ENCODE assay signal across 16 mouse cellular contexts in genomic region chr10:50915607-50916006, GRCm38 (mm10). TPM values are rescaled to one million over a fixed set of nuclear protein-coding genes. Genes with fewer than 3 reads are reported as not detected.
DNase-seq lines count a peak whose midpoint lies in the region; ATAC-seq and TF ChIP-seq lines count a peak whose summit lies in the region.
"Had no signal": no experiment of that assay in that cellular context is flagged by ENCODE, and none has a peak within 500 bp of the region (broad histone marks: within the 10 kb centered on the region; RNA-seq: fewer than 3 reads in every experiment).

No protein-coding gene starts in this region.

- ATAC-seq in kidney, postnatal 0 days (replicated peaks; ENCODE audit: low FRiP score, low read depth) = no peak
- ATAC-seq: activated CD4-positive, CD25-positive, alpha-beta regulatory T cell, adult 4 months; midbrain, embryonic 13.5 days had no signal

- TF ChIP-seq CTCF in kidney, postnatal 0 days (IDR thresholded peaks at IDR 0.05; ENCODE audit: low read depth) = peak; percentile 53
- peak; percentile 15 to 53; a peak in 3 of 4 replicates for TF ChIP-seq CTCF in CH12.LX (conservative IDR thresholded peaks at IDR 0.05 in 1 of 2, IDR thresholded peaks at IDR 0.05 in 1 of 2; ENCODE audit: low read depth in 2 of 2, low read length in 2 of 2)

- H3K27ac ChIP-seq in kidney, postnatal 0 days = no peak overlapping the region
- no peak overlapping the region for H3K27ac ChIP-seq in CH12.LX (ENCODE audit: insufficient read depth, low read depth)
- H3K27ac ChIP-seq: hindbrain, embryonic 12.5 days; limb, embryonic 10.5 days; liver, embryonic 13.5 days; midbrain, embryonic 13.5 days had no signal

- no peak for TF ChIP-seq EP300 in CH12.LX (IDR thresholded peaks at IDR 0.05; ENCODE audit: low read length)

- no peaks in the 10 kb centered on the region for H3K4me1 ChIP-seq in kidney, postnatal 0 days (replicated peaks; ENCODE audit: insufficient read depth, low read length)
- no peaks in the 10 kb centered on the region for H3K4me1 ChIP-seq in CH12.LX (ENCODE audit: control insufficient read depth in 1 of 2, insufficient read depth in 2 of 2)
- H3K4me1 ChIP-seq: liver, embryonic 13.5 days had no signal

- TF ChIP-seq RAD21 in CH12.LX (IDR thresholded peaks at IDR 0.05; ENCODE audit: low read depth, low read length) = peak; percentile 50

- dilution Hi-C loops in CH12.LX (cut with MboI; ENCODE audit: extremely low pct_ligation_motif_present, extremely low pct_unique_long_range_greater_than_20kb, low sequenced_read_pairs) = no loop called here

- 57% methylated on average over 2 of the region's 2 CpGs for WGBS in kidney, postnatal 0 days

- TF ChIP-seq POLR2A in CH12.LX (IDR thresholded peaks at IDR 0.05; ENCODE audit: low read depth, low read length) = no peak

- in situ Hi-C loops in CH12.LX (cut with MboI; ENCODE audit: low pct_ligation_motif_present, low pct_unique_long_range_greater_than_20kb, low sequenced_read_pairs) = no loop called here

- no peak for DNase-seq in kidney, postnatal 0 days (ENCODE audit: low spot score)
- DNase-seq in kidney, postnatal 4 days = no peak
- DNase-seq in 416B (ENCODE audit: low read depth) = peak; percentile 26
- DNase-seq in CH12.LX (ENCODE audit: extremely low read depth) = peak; percentile 13
- DNase-seq in ZHBTc4 (ENCODE audit: low read depth, low spot score) = peak; percentile 45
- DNase-seq in ovary, postnatal 10 days (ENCODE audit: low spot score) = no peak
- no peak for DNase-seq in heart, adult 9 months (ENCODE audit: low spot score in 2 of 2)
- DNase-seq: cerebellum, postnatal 36 days; kidney, adult 11 months; liver, embryonic 13.5 days had no signal

- no peaks in the 10 kb centered on the region for H3K9me3 ChIP-seq in kidney, postnatal 0 days (replicated peaks; ENCODE audit: low read length)
- H3K9me3 ChIP-seq in CH12.LX (replicated peaks; ENCODE audit: low read length) = no peaks in the 10 kb centered on the region
- H3K9me3 ChIP-seq: hindbrain, embryonic 12.5 days; limb, embryonic 10.5 days; liver, embryonic 13.5 days; midbrain, embryonic 13.5 days had no signal

- no peaks in the 10 kb centered on the region for H3K79me2 ChIP-seq in CH12.LX (replicated peaks; ENCODE audit: control insufficient read depth, extremely low read depth, insufficient read depth, poor library complexity, severe bottlenecking)

- H3K4me2 ChIP-seq in kidney, postnatal 0 days (ENCODE audit: low read length) = no peak overlapping the region
- H3K4me2 ChIP-seq in CH12.LX (ENCODE audit: insufficient read depth, low read depth, poor library complexity, severe bottlenecking) = no peak overlapping the region
- H3K4me2 ChIP-seq: hindbrain, embryonic 12.5 days; liver, embryonic 13.5 days; midbrain, embryonic 13.5 days had no signal

- H3K36me3 ChIP-seq in kidney, postnatal 0 days (ENCODE audit: insufficient read depth, low read length) = no peaks in the 10 kb centered on the region
- H3K36me3 ChIP-seq in CH12.LX (replicated peaks in 1 of 2; ENCODE audit: control insufficient read depth in 1 of 2, insufficient read depth in 1 of 2, low read length in 1 of 2) = no peaks in the 10 kb centered on the region
- H3K36me3 ChIP-seq: hindbrain, embryonic 12.5 days; limb, embryonic 10.5 days; liver, embryonic 13.5 days; midbrain, embryonic 13.5 days had no signal

- 0 out of 2 replicates have a peak, but pooled peaks cover 6% of the 10 kb centered on the region for H3K27me3 ChIP-seq in kidney, postnatal 0 days (ENCODE audit: insufficient read depth, low read length)
- H3K27me3 ChIP-seq in CH12.LX (replicated peaks) = no peaks in the 10 kb centered on the region

- no peak overlapping the region for H3K4me3 ChIP-seq in kidney, postnatal 0 days (replicated peaks; ENCODE audit: low read depth, low read length)
- no peak overlapping the region for H3K4me3 ChIP-seq in CH12.LX (replicated peaks in 1 of 3; ENCODE audit: low read depth in 2 of 3, low read length in 2 of 3, poor library complexity in 1 of 3)
- H3K4me3 ChIP-seq: hindbrain, embryonic 12.5 days; limb, embryonic 10.5 days; liver, embryonic 13.5 days; midbrain, embryonic 13.5 days had no signal

- H3K9ac ChIP-seq in kidney, postnatal 0 days (ENCODE audit: low read depth, low read length) = no peak overlapping the region
- no peak overlapping the region for H3K9ac ChIP-seq in CH12.LX (ENCODE audit: insufficient read depth, low read depth)
- H3K9ac ChIP-seq: hindbrain, embryonic 12.5 days; liver, embryonic 13.5 days; midbrain, embryonic 13.5 days had no signal

TF ChIP-seq in CH12.LX, 34 proteins besides CTCF, POLR2A, EP300 and RAD21:
- TF ChIP-seq BHLHE40 (IDR thresholded peaks at IDR 0.05; ENCODE audit: low read depth, low read length) (no peak), TCF12 (IDR thresholded peaks at IDR 0.05; ENCODE audit: low read depth, low read length) (no peak), E2F4 (IDR thresholded peaks at IDR 0.05; ENCODE audit: insufficient replicate concordance, low read depth, low read length) (no peak), SMC3 (IDR thresholded peaks at IDR 0.05; ENCODE audit: low read depth, low read length) (peak; percentile 38)
TF ChIP-seq in CH12.LX: peak in this region for 1.

RNA-seq across cellular contexts. Expression of gene Sim1, which starts 21.1 kb away (rescaled TPM):
- 9.5 TPM in 2 replicates for polyA plus RNA-seq in kidney, postnatal 0 days (2015; fragmentation: Nextera tagmentation; extraction: Ambion mirVana)
- total RNA-seq in CH12.LX (2012; rRNA removed) (0.04 TPM in 2 replicates), CH12.LX (2014; rRNA removed) (0.07 TPM in 1 of 2 replicates, not detected in the other)
- polyA plus RNA-seq in CH12.LX (2012; ENCODE audit: insufficient read length, low read depth) = 0.03 and 0.05 TPM in 2 replicates
- polyA plus RNA-seq: frontal cortex, adult 2 months; heart, embryonic 14.5 days; liver, embryonic 13.5 days had no signal

Comparison
In these comparisons a context has a peak if more than half of its experiments do, and no peak if none do; other contexts are left out.
1. DNase-seq: peak in 416B (single experiment), CH12.LX (single experiment) and ZHBTc4 (single experiment); none in kidney, postnatal 0 days (single experiment), kidney, postnatal 4 days (0 of 2), ovary, postnatal 10 days (single experiment) and heart, adult 9 months (0 of 2).